Mouse (Mus musculus): ENCODE measurements at regions not wholly inside any gene's neighbourhood (a gene's known extent, or its start where the extent isn't known, plus 50 kb on each side); places are given as distances from the start of the nearest gene placed in this dataset.
A peak's percentile ranks its signal among the peaks of the same experiment; 100 is the strongest.

- no peaks in the 10 kb centered on the region for H3K4me1 ChIP-seq (ENCODE audit: control insufficient read depth, insufficient read depth, low read length)
- no peaks in the 10 kb centered on the region for H3K36me3 ChIP-seq (ENCODE audit: control insufficient read depth, insufficient read depth, low read length)
- no peak overlapping the region for H3K4me3 ChIP-seq (ENCODE audit: insufficient read depth, low read depth, low read length)
- no peaks in the 10 kb centered on the region for H3K27me3 ChIP-seq (ENCODE audit: control insufficient read depth, insufficient read depth, low read length)
- no peak overlapping the region for H3K9ac ChIP-seq (ENCODE audit: low read depth, low read length)
- H3K27ac ChIP-seq (replicated peaks; ENCODE audit: insufficient read depth, low read depth, low read length) = no peak overlapping the region
- TF ChIP-seq CTCF (IDR thresholded peaks at IDR 0.05; ENCODE audit: low read depth, low read length) = no peak
- no peak for TF ChIP-seq POLR2A (IDR thresholded peaks at IDR 0.05; ENCODE audit: extremely low read depth, insufficient read depth, low read length)
- DNase-seq (ENCODE audit: extremely low read depth, low read depth, low spot score) = no peak
- H3K79me2 ChIP-seq (ENCODE audit: control insufficient read depth, insufficient read depth, low read length) = no peaks in the 10 kb centered on the region
Observed at GRCm38 (mm10) chr1:100644858-100645257, 872.3 kb downstream of the Cntnap5b start.

GRCm38 (mm10) chr1:100660822-100661221, 888.3 kb downstream of the Cntnap5b start:
- no peaks in the 10 kb centered on the region; the same call in 1 of the 2 replicates for H3K4me1 ChIP-seq (ENCODE audit: control insufficient read depth, insufficient read depth, low read length)
- WGBS = 76% methylated on average over 3 of the region's 3 CpGs
- no peak overlapping the region for H3K4me3 ChIP-seq (ENCODE audit: insufficient read depth, low read depth, low read length)
- H3K27me3 ChIP-seq (ENCODE audit: control insufficient read depth, insufficient read depth, low read length) = no peaks in the 10 kb centered on the region
- TF ChIP-seq CTCF (IDR thresholded peaks at IDR 0.05; ENCODE audit: low read depth, low read length) = no peak
- TF ChIP-seq POLR2A (IDR thresholded peaks at IDR 0.05; ENCODE audit: extremely low read depth, insufficient read depth, low read length) = no peak
- H3K27ac ChIP-seq (replicated peaks; ENCODE audit: insufficient read depth, low read depth, low read length) = no peak overlapping the region
- H3K9ac ChIP-seq (ENCODE audit: low read depth, low read length) = no peak overlapping the region
- no peak for DNase-seq (ENCODE audit: extremely low read depth, low read depth, low spot score)
- no peaks in the 10 kb centered on the region for H3K36me3 ChIP-seq (ENCODE audit: control insufficient read depth, insufficient read depth, low read length)
- no peaks in the 10 kb centered on the region for H3K79me2 ChIP-seq (ENCODE audit: control insufficient read depth, insufficient read depth, low read length)

- H3K4me3 ChIP-seq (ENCODE audit: insufficient read depth, low read depth, low read length) = no peak overlapping the region
- peak overlapping the region; percentile 78 for H3K27ac ChIP-seq (replicated peaks; ENCODE audit: insufficient read depth, low read depth, low read length)
- no peak overlapping the region for H3K9ac ChIP-seq (ENCODE audit: low read depth, low read length)
- 11% methylated on average over 3 of the region's 3 CpGs for WGBS
- H3K36me3 ChIP-seq (ENCODE audit: control insufficient read depth, insufficient read depth, low read length) = no peaks in the 10 kb centered on the region
- no peaks in the 10 kb centered on the region for H3K79me2 ChIP-seq (ENCODE audit: control insufficient read depth, insufficient read depth, low read length)
- TF ChIP-seq CTCF (IDR thresholded peaks at IDR 0.05; ENCODE audit: low read depth, low read length) = no peak
- TF ChIP-seq POLR2A (IDR thresholded peaks at IDR 0.05; ENCODE audit: extremely low read depth, insufficient read depth, low read length) = no peak
- H3K27me3 ChIP-seq (ENCODE audit: control insufficient read depth, insufficient read depth, low read length) = no peaks in the 10 kb centered on the region
- peaks cover 8% of the 10 kb centered on the region for H3K4me1 ChIP-seq (ENCODE audit: control insufficient read depth, insufficient read depth, low read length)
- peak; percentile 94 for DNase-seq (ENCODE audit: extremely low read depth, low read depth, low spot score)
Observed at GRCm38 (mm10) chr1:100706898-100707297, 934.3 kb downstream of the Cntnap5b start.
